Mouse (Mus musculus) heart, postnatal 25 days (tissue): ENCODE measurements around the gene Gna11. TPM values are rescaled to one million over a fixed set of nuclear protein-coding genes. Genes with fewer than 3 reads are reported as not detected.

Experiments used
- microRNA-seq: library from miRNA; unstranded; fragments of <30 nt; microRNA quantifications from one replicate; pipeline ENCODE4 v1.2.0, GENCODE M21; 2022
- total RNA-seq, 2 experiments: library from RNA; stranded (reverse); gene quantifications; 2 replicates each; pipeline ENCODE4 v1.2.3; 2021

Gna11 gene
- total RNA-seq, 2 experiments from 2014 or later = 49.6 to 54.6 TPM

Small RNAs within 50 kb of the gene (microRNA-seq; reads per million reads assigned to microRNA genes)
- not detected for gene Gm25595

Other genes with a start within 250 kb of the Gna11 start
- gene Cactin, start 224.1 kb downstream of the Gna11 start, total RNA-seq = 10 to 100 TPM; 13.5 to 16.6 TPM
- gene Tbxa2r, start 216.5 kb downstream of the Gna11 start, total RNA-seq = 1 to 10 TPM; 4.8 to 5.7 TPM
- 1 to 10 TPM; 4.8 to 5.4 TPM for gene Gipc3, start 201.9 kb downstream of the Gna11 start, total RNA-seq
- 10 to 100 TPM; 68.7 to 70.2 TPM for gene Hmg20b, start 194.7 kb downstream of the Gna11 start, total RNA-seq
- gene Mfsd12, start 187.7 kb downstream of the Gna11 start, total RNA-seq = 10 to 100 TPM; 12.5 to 13.7 TPM
- gene 4930404N11Rik, start 179.4 kb downstream of the Gna11 start, total RNA-seq = 1 to 10 TPM in 1 of 2 experiments, under 1 TPM in 1; 0.78 to 1.2 TPM
- 10 to 100 TPM; 27.7 to 32.3 TPM for gene Fzr1, start 166.7 kb downstream of the Gna11 start, total RNA-seq
- gene Dohh, start 160.8 kb downstream of the Gna11 start, total RNA-seq = 10 to 100 TPM; 52.0 to 56.2 TPM
- gene Gm48551, start 160.7 kb downstream of the Gna11 start, total RNA-seq = under 1 TPM; 0.61 to 0.78 TPM
- under 1 TPM in 1 of 2 experiments, not detected in 1; 0.70 TPM for gene Gm48552, start 156.2 kb downstream of the Gna11 start, total RNA-seq
- 1 to 10 TPM; 2.0 TPM for gene Smim24, start 152.1 kb downstream of the Gna11 start, total RNA-seq
- gene Nfic, start 89.6 kb downstream of the Gna11 start, total RNA-seq = 100 to 1,000 TPM; 110 to 130 TPM
- under 1 TPM; 0.17 to 0.47 TPM for gene Celf5, start 62.5 kb downstream of the Gna11 start, total RNA-seq
- 10 to 100 TPM; 65.3 to 65.6 TPM for gene Ncln, start 48.8 kb downstream of the Gna11 start, total RNA-seq
- 1 to 10 TPM; 1.0 to 1.1 TPM for gene S1pr4, start 45.1 kb downstream of the Gna11 start, total RNA-seq
- 1 to 10 TPM in 1 of 2 experiments, under 1 TPM in 1; 0.81 to 1.0 TPM for gene Gna15, start 21.0 kb downstream of the Gna11 start, total RNA-seq
- 1,000 to 10,000 TPM; 1,086 to 1,128 TPM for gene Aes, start 14.3 kb upstream of the Gna11 start, total RNA-seq
- 1 to 10 TPM; 8.4 to 9.7 TPM for gene Tle2, start 29.4 kb upstream of the Gna11 start, total RNA-seq
- 1 to 10 TPM; 6.7 to 7.4 TPM for gene Tle6, start 55.9 kb upstream of the Gna11 start, total RNA-seq
- 1 to 10 TPM; 1.9 to 2.8 TPM for gene BC025920, start 61.1 kb upstream of the Gna11 start, total RNA-seq
- gene Sirt6, start 82.6 kb upstream of the Gna11 start, total RNA-seq = 1 to 10 TPM; 8.0 to 8.5 TPM
- 10 to 100 TPM in 1 of 2 experiments, 1 to 10 TPM in 1; 9.4 to 10.1 TPM for gene Ankrd24, start 83.3 kb upstream of the Gna11 start, total RNA-seq
- 1 to 10 TPM; 1.7 to 3.0 TPM for gene Gm10778, start 103.9 kb upstream of the Gna11 start, total RNA-seq
- 1 to 10 TPM; 3.7 to 6.5 TPM for gene Zfp433, start 159.6 kb upstream of the Gna11 start, total RNA-seq
- 1 to 10 TPM; 2.1 to 3.0 TPM for gene Gm3055, start 226.0 kb upstream of the Gna11 start, total RNA-seq